Mouse (Mus musculus) C2C12 (cell line): ENCODE results near the gene Fam53b.

Experiments used
- CTCF ChIP-seq: IDR thresholded peaks from one replicate; pipeline ENCODE4 v1.5.1; 2011; ENCODE audit not compliant: control insufficient read depth, insufficient read depth, insufficient read length
- MAX ChIP-seq: IDR thresholded peaks from one replicate; pipeline ENCODE4 v1.6.1; 2011; ENCODE audit warnings: mild to moderate bottlenecking, control low read depth
- MYOD1 ChIP-seq: IDR thresholded peaks from one replicate; pipeline ENCODE4 v1.6.1; 2011; ENCODE audit warnings: low read depth; ENCODE audit not compliant: control insufficient read depth, insufficient read length
- MYOG ChIP-seq: IDR thresholded peaks from one replicate; pipeline ENCODE4 v1.6.1; 2011; ENCODE audit not compliant: control insufficient read depth, insufficient read length; ENCODE audit errors: extremely low read depth
- USF1 ChIP-seq: IDR thresholded peaks from one replicate; pipeline ENCODE4 v1.6.1; 2011; ENCODE audit warnings: low read depth, mild to moderate bottlenecking, control low read depth, moderate library complexity

GRCm38 (mm10) chr7:132788826-132789225 is 24.9 kb downstream of the Fam53b start:
- TF ChIP-seq CTCF (no peak), MYOG (no peak), MAX (no peak), USF1 (no peak), MYOD1 (no peak)
